Mouse (Mus musculus): Measurements from ENCODE around the gene Pga5.

DNA sequence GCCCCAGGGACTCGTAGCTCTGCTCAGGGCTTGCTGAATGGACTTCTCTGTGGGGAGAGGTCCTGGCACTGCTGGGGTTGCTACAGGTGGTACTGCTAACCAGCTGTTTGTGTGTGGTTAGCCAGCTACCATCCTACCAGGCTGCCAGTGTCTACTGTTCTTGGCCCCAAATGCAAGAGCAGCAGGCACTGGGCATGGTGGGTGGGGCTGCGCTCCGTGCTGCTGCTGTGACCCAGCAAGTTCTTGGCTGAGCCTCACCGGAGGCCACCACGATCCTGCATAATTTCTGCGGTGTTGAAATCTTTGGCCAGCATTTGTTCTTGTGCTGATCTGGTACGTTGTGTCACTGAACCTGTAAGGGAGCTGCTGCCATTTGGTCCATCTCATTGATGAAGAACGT lies 25.6 kb upstream of the Pga5 start:
- no peak for TF ChIP-seq POLR2A (IDR thresholded peaks at IDR 0.05; ENCODE audit: borderline replicate concordance, insufficient read depth, low read length)
- TF ChIP-seq CTCF (IDR thresholded peaks at IDR 0.05; ENCODE audit: borderline replicate concordance, insufficient read depth, low read depth, low read length), result no peak
